Mouse (Mus musculus): ENCODE results near the gene Mccc2.

- TF ChIP-seq POLR2A (IDR thresholded peaks at IDR 0.05; ENCODE audit: low read depth, low read length) (no peak), CTCF (IDR thresholded peaks at IDR 0.05; ENCODE audit: borderline replicate concordance, insufficient read depth, low read length) (no peak)
These were observed 76.1 kb downstream of the Mccc2 start for GRCm38 (mm10) chr13:99939320-99939671.
